Mouse (Mus musculus): ENCODE measurements around the gene Calcoco1. TPM values are rescaled to one million over a fixed set of nuclear protein-coding genes. Genes with fewer than 3 reads are reported as not detected.

Gene Calcoco1
- total and polyA plus RNA-seq, 3 experiments = 2.9 to 19.0 TPM; not detected in 1

- no peak for DNase-seq (ENCODE audit: low read depth, low spot score)
- H3K9ac ChIP-seq (ENCODE audit: control insufficient read depth, low read depth, low read length, poor library complexity, severe bottlenecking) = no peak overlapping the region
- no peak overlapping the region for H3K27ac ChIP-seq (ENCODE audit: control insufficient read depth, low read depth, low read length)
- H3K27me3 ChIP-seq (ENCODE audit: control insufficient read depth in 1 of 2, insufficient read depth in 2 of 2, low read length in 2 of 2) = no peaks in the 10 kb centered on the region
- no peak overlapping the region for H3K4me3 ChIP-seq (ENCODE audit: control insufficient read depth in 1 of 2, insufficient read depth in 1 of 2, low read depth in 2 of 2, low read length in 2 of 2)
- H3K36me3 ChIP-seq (ENCODE audit: control insufficient read depth in 1 of 2, insufficient read depth in 2 of 2, low read length in 2 of 2) = peaks cover 0 to 6% of the 10 kb centered on the region in 2 experiments; a peak in 1 of 4 replicates
- H3K79me2 ChIP-seq (ENCODE audit: control insufficient read depth, insufficient read depth, low read length, poor library complexity) = no peaks in the 10 kb centered on the region
- no peaks in the 10 kb centered on the region for H3K9me3 ChIP-seq (replicated peaks; ENCODE audit: insufficient read depth, low read length)
- TF ChIP-seq CHD1 (IDR thresholded peaks at IDR 0.05; ENCODE audit: low read depth, low read length) = no peak
- TF ChIP-seq ZKSCAN1 (IDR thresholded peaks at IDR 0.05; ENCODE audit: low read depth, low read length) = no peak
- no peaks in the 10 kb centered on the region for H3K4me1 ChIP-seq (ENCODE audit: control insufficient read depth in 1 of 2, insufficient read depth in 2 of 2, low read length in 2 of 2)
Measured at GRCm38 (mm10) chr15:102657926-102658381, 64.0 kb downstream of the Calcoco1 start.

Other genes starting within 250 kb of the Calcoco1 start
- gene Gm10337, start 218.5 kb downstream of the Calcoco1 start, total RNA-seq (2012; rRNA removed) = not detected in 2 replicates
- not detected for gene Gm10337, start 218.5 kb downstream of the Calcoco1 start, polyA plus RNA-seq (2012; ENCODE audit: insufficient read depth in 1 of 2, insufficient read length in 2 of 2, low read depth in 1 of 2, low replicate concordance in 2 of 2, missing spikeins in 1 of 2)
- gene Map3k12, start 205.1 kb downstream of the Calcoco1 start, total RNA-seq (2012; rRNA removed) = 1.7 and 2.0 TPM in 2 replicates
- gene Map3k12, start 205.1 kb downstream of the Calcoco1 start, polyA plus RNA-seq (2012; ENCODE audit: insufficient read depth in 1 of 2, insufficient read length in 2 of 2, low read depth in 1 of 2, low replicate concordance in 2 of 2, missing spikeins in 1 of 2) = 1 to 10 TPM in 1 of 2 experiments, not detected in 1; 2.8 TPM
- gene Tarbp2, start 204.0 kb downstream of the Calcoco1 start, total RNA-seq (2012; rRNA removed) = 135 and 155 TPM in 2 replicates
- 100 to 1,000 TPM in 1 of 2 experiments, not detected in 1; 182 TPM for gene Tarbp2, start 204.0 kb downstream of the Calcoco1 start, polyA plus RNA-seq (2012; ENCODE audit: insufficient read depth in 1 of 2, insufficient read length in 2 of 2, low read depth in 1 of 2, low replicate concordance in 2 of 2, missing spikeins in 1 of 2)
- gene Npff, start 197.2 kb downstream of the Calcoco1 start, total RNA-seq (2012; rRNA removed) = 0.85 and 1.8 TPM in 2 replicates
- gene Npff, start 197.2 kb downstream of the Calcoco1 start, polyA plus RNA-seq (2012; ENCODE audit: insufficient read depth in 1 of 2, insufficient read length in 2 of 2, low read depth in 1 of 2, low replicate concordance in 2 of 2, missing spikeins in 1 of 2) = 1 to 10 TPM in 1 of 2 experiments, not detected in 1; 5.5 TPM
- 0.20 TPM in 1 of 2 replicates, not detected in the other for gene Gm28047, start 97.1 kb downstream of the Calcoco1 start, total RNA-seq (2012; rRNA removed)
- gene Gm28047, start 97.1 kb downstream of the Calcoco1 start, polyA plus RNA-seq (2012; ENCODE audit: insufficient read depth in 1 of 2, insufficient read length in 2 of 2, low read depth in 1 of 2, low replicate concordance in 2 of 2, missing spikeins in 1 of 2) = under 1 TPM in 1 of 2 experiments, not detected in 1; 0.52 TPM
- 10.4 and 12.8 TPM in 2 replicates for gene Atf7, start 96.7 kb downstream of the Calcoco1 start, total RNA-seq (2012; rRNA removed)
- 10 to 100 TPM in 1 of 2 experiments, not detected in 1; 49.6 TPM for gene Atf7, start 96.7 kb downstream of the Calcoco1 start, polyA plus RNA-seq (2012; ENCODE audit: insufficient read depth in 1 of 2, insufficient read length in 2 of 2, low read depth in 1 of 2, low replicate concordance in 2 of 2, missing spikeins in 1 of 2)
- gene Atp5g2, start 49.8 kb downstream of the Calcoco1 start, total RNA-seq (2012; rRNA removed) = 513 and 583 TPM in 2 replicates
- 10 to 100 TPM in 1 of 2 experiments, not detected in 1; 59.4 TPM for gene Atp5g2, start 49.8 kb downstream of the Calcoco1 start, polyA plus RNA-seq (2012; ENCODE audit: insufficient read depth in 1 of 2, insufficient read length in 2 of 2, low read depth in 1 of 2, low replicate concordance in 2 of 2, missing spikeins in 1 of 2)
- not detected in 2 replicates for gene Hoxc13, start 198.9 kb upstream of the Calcoco1 start, total RNA-seq (2012; rRNA removed)
- not detected for gene Hoxc13, start 198.9 kb upstream of the Calcoco1 start, polyA plus RNA-seq (2012; ENCODE audit: insufficient read depth in 1 of 2, insufficient read length in 2 of 2, low read depth in 1 of 2, low replicate concordance in 2 of 2, missing spikeins in 1 of 2)
- not detected in 2 replicates for gene Hoxc12, start 214.6 kb upstream of the Calcoco1 start, total RNA-seq (2012; rRNA removed)
- not detected for gene Hoxc12, start 214.6 kb upstream of the Calcoco1 start, polyA plus RNA-seq (2012; ENCODE audit: insufficient read depth in 1 of 2, insufficient read length in 2 of 2, low read depth in 1 of 2, low replicate concordance in 2 of 2, missing spikeins in 1 of 2)
- gene Hoxc11, start 232.2 kb upstream of the Calcoco1 start, total RNA-seq (2012; rRNA removed) = not detected in 2 replicates
- gene Hoxc11, start 232.2 kb upstream of the Calcoco1 start, polyA plus RNA-seq (2012; ENCODE audit: insufficient read depth in 1 of 2, insufficient read length in 2 of 2, low read depth in 1 of 2, low replicate concordance in 2 of 2, missing spikeins in 1 of 2) = not detected
- 6.3 and 6.8 TPM in 2 replicates for gene Hoxc10, start 244.6 kb upstream of the Calcoco1 start, total RNA-seq (2012; rRNA removed)
- gene Hoxc10, start 244.6 kb upstream of the Calcoco1 start, polyA plus RNA-seq (2012; ENCODE audit: insufficient read depth in 1 of 2, insufficient read length in 2 of 2, low read depth in 1 of 2, low replicate concordance in 2 of 2, missing spikeins in 1 of 2) = 10 to 100 TPM in 1 of 2 experiments, not detected in 1; 24.8 TPM
- gene Hoxc5, start 245.3 kb upstream of the Calcoco1 start, total RNA-seq (2012; rRNA removed) = 0.46 and 0.56 TPM in 2 replicates
- gene Hoxc5, start 245.3 kb upstream of the Calcoco1 start, polyA plus RNA-seq (2012; ENCODE audit: insufficient read depth in 1 of 2, insufficient read length in 2 of 2, low read depth in 1 of 2, low replicate concordance in 2 of 2, missing spikeins in 1 of 2) = 1 to 10 TPM in 1 of 2 experiments, not detected in 1; 3.0 TPM

Data from MEL (cell line).